Mouse (Mus musculus) heart, embryonic 15.5 days (tissue): ENCODE data around the gene Myb. TPM values are rescaled to one million over a fixed set of nuclear protein-coding genes. Genes with fewer than 3 reads are reported as not detected.

Experiments
- ATAC-seq: fragments of 200-750 bp; cut with Nextera tagmentation; replicated peaks from 2 replicates; pipeline ENCODE4 v1.8.0; 2017; ENCODE audit warnings: low read depth, moderate TSS enrichment; ENCODE audit not compliant: insufficient number of reproducible peaks, insufficient read depth, low FRiP score
- H3K27ac ChIP-seq: fragments of 300-500 bp; sonication (generic); 2 replicates; pipeline ENCODE4 v1.5.1; 2015; ENCODE audit warnings: mild to moderate bottlenecking, inconsistent platforms
- H3K27me3 ChIP-seq: fragments of 300-500 bp; sonication (generic); 2 replicates; pipeline ENCODE4 v1.6.1; 2015; ENCODE audit warnings: inconsistent platforms
- H3K36me3 ChIP-seq: fragments of 300-500 bp; sonication (generic); 2 replicates; pipeline ENCODE4 v1.6.1; 2015; ENCODE audit warnings: mild to moderate bottlenecking, inconsistent platforms
- H3K4me1 ChIP-seq: fragments of 300-500 bp; sonication (generic); replicated peaks from 2 replicates; pipeline ENCODE4 v1.6.1; 2015; ENCODE audit warnings: inconsistent platforms
- H3K4me2 ChIP-seq: fragments of 300-500 bp; sonication (generic); 2 replicates; pipeline ENCODE4 v1.6.1; 2015; ENCODE audit warnings: inconsistent platforms, mild to moderate bottlenecking, moderate library complexity
- H3K4me3 ChIP-seq: fragments of 300-500 bp; sonication (generic); 2 replicates; pipeline ENCODE4 v1.5.1; 2015; ENCODE audit warnings: mild to moderate bottlenecking, inconsistent platforms
- H3K9ac ChIP-seq: fragments of 300-500 bp; sonication (generic); 2 replicates; pipeline ENCODE4 v1.6.1; 2015; ENCODE audit warnings: mild to moderate bottlenecking, inconsistent platforms
- H3K9me3 ChIP-seq: fragments of 300-500 bp; sonication (generic); replicated peaks from 2 replicates; pipeline ENCODE4 v1.6.1; 2016; ENCODE audit warnings: inconsistent platforms
- WGBS: fragments of 180-500 bp; shearing (Covaris S2); methylation state at CpG from one replicate; pipeline ENCODE4 v1.1.7; 2015; ENCODE audit warnings: mixed read lengths; 5-methylcytosine and 5-hydroxymethylcytosine counted together
- polyA plus RNA-seq: library from polyadenylated mRNA; unstranded; fragments of >200 nt; fragmentation: Nextera tagmentation; extraction: Ambion mirVana; gene quantifications from 2 replicates; pipeline ENCODE4 v1.2.1, GENCODE M21; 2015

Myb gene
- polyA plus RNA-seq, 1 experiment from 2014 or later = 1.6 TPM

DNA sequence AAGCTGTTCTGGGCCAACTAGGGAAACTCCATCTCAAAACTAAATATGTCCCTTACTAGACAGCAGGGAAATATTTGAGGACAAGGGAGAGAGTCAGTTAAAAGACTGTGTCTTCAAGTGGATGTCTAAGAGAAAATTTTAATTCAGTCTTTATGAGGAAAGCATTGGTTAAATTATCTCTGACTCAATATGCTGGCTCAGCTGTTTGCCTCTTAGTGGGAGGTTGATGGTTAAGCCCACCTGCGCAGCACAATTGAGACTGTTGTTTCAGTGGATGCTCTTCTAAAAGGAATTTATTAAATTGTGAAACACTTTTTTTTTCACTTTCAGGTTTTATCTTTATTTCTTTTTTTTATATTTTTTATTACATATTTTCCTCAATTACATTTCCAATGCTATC is 84.6 kb downstream of the Myb start:
- Histone ChIP-seq H3K4me2 (no peak overlapping the region), H3K4me3 (no peak overlapping the region), H3K27me3 (no peaks in the 10 kb centered on the region), H3K4me1 (no peaks in the 10 kb centered on the region), H3K27ac (no peak overlapping the region), H3K9ac (no peak overlapping the region), H3K9me3 (no peaks in the 10 kb centered on the region), H3K36me3 (no peaks in the 10 kb centered on the region)
- ATAC-seq = no peak
- 98% methylated on average over 1 of the region's 1 CpGs for WGBS

Other genes with a start within 250 kb of the Myb start
- 2.7 and 5.1 TPM in 2 replicates for gene Ahi1, start 208.4 kb downstream of the Myb start, polyA plus RNA-seq
- gene Hbs1l, start 135.0 kb upstream of the Myb start, polyA plus RNA-seq = 59.2 and 65.0 TPM in 2 replicates
- 0.27 TPM in 1 of 2 replicates, not detected in the other for gene Aldh8a1, start 216.3 kb upstream of the Myb start, polyA plus RNA-seq